Mouse (Mus musculus) heart, adult 2 months (tissue): ENCODE measurements around the gene Unk. TPM values are rescaled to one million over a fixed set of nuclear protein-coding genes. Genes with fewer than 3 reads are reported as not detected.
A peak's percentile ranks its signal among the peaks of the same experiment; 100 is the strongest.
"Not testable (repeated sequence)": the region's sequence is repeated elsewhere in the genome, so short reads cannot be mapped to it uniquely, and the experiment has no call there.

Source experiments
- DNase-seq, 2 experiments: peaks; one replicate each; pipeline ENCODE4 v3.0.0; 2021
- H3K27ac ChIP-seq: fragments of 200-600 bp; 2 replicates; pipeline ENCODE4 v1.8.1; 2022
- H3K27me3 ChIP-seq: fragments of 200-500 bp; 2 replicates; pipeline ENCODE4 v1.6.1; 2012; ENCODE audit warnings: mild to moderate bottlenecking, low read length, inconsistent platforms, mixed read lengths; ENCODE audit not compliant: control insufficient read depth, insufficient read depth
- H3K36me3 ChIP-seq: fragments of 200-500 bp; 2 replicates; pipeline ENCODE4 v1.6.1; 2012; ENCODE audit warnings: low read length, inconsistent platforms; ENCODE audit not compliant: control insufficient read depth, insufficient read depth
- H3K4me1 ChIP-seq: fragments of 200-500 bp; 2 replicates; pipeline ENCODE4 v1.6.1; 2011; ENCODE audit warnings: low read length; ENCODE audit not compliant: control insufficient read depth, insufficient read depth
- H3K4me3 ChIP-seq: fragments of 200-600 bp; 2 replicates; pipeline ENCODE4 v1.8.1; 2022
- H3K79me2 ChIP-seq: fragments of 200-500 bp; replicated peaks from 2 replicates; pipeline ENCODE4 v1.6.1; 2012; ENCODE audit warnings: mild to moderate bottlenecking, inconsistent platforms, low read length, moderate library complexity, mixed read lengths; ENCODE audit not compliant: control insufficient read depth, insufficient read depth
- H3K9ac ChIP-seq: fragments of 200-500 bp; 2 replicates; pipeline ENCODE4 v1.6.1; 2012; ENCODE audit warnings: low read depth, mild to moderate bottlenecking, control low read depth, inconsistent platforms, low read length, mixed read lengths
- CTCF ChIP-seq: fragments of 200-600 bp; IDR thresholded peaks from 2 replicates; pipeline ENCODE4 v1.8.1; 2022; ENCODE audit warnings: antibody characterized with exemption, mild to moderate bottlenecking, moderate library complexity
- EP300 ChIP-seq: fragments of 200-500 bp; IDR thresholded peaks from 2 replicates; pipeline ENCODE4 v1.6.1; 2011; ENCODE audit warnings: low read depth, low read length, control low read depth; ENCODE audit not compliant: insufficient read depth
- POLR2A ChIP-seq: fragments of 200-500 bp; IDR thresholded peaks from 2 replicates; pipeline ENCODE4 v1.6.1; 2011; ENCODE audit warnings: mild to moderate bottlenecking, low read depth, low read length, control low read depth; ENCODE audit not compliant: insufficient read depth
- WGBS: fragments of 180-500 bp; shearing (Covaris S2); methylation state at CpG from one replicate; pipeline ENCODE4 v1.1.7; 2018; 5-methylcytosine and 5-hydroxymethylcytosine counted together
- intact Hi-C: fragments of 180-260 bp; cut with DNase I; formaldehyde crosslinking; loops from one replicate; pipeline ENCODE4 v1.15.1; 2025
- polyA plus RNA-seq: library from polyadenylated mRNA; depleted of rRNA; stranded (reverse); fragments of >200 nt; gene quantifications from 2 replicates; pipeline ENCODE4 v1.2.3, GENCODE M21; 2012
- total RNA-seq, 2 experiments: library from RNA; stranded (reverse); gene quantifications; 2 replicates each; pipeline ENCODE4 v1.2.3; 2021

Gene Unk
- total and polyA plus RNA-seq, 3 experiments = 7.1 to 16.5 (median 7.9) TPM

DNA sequence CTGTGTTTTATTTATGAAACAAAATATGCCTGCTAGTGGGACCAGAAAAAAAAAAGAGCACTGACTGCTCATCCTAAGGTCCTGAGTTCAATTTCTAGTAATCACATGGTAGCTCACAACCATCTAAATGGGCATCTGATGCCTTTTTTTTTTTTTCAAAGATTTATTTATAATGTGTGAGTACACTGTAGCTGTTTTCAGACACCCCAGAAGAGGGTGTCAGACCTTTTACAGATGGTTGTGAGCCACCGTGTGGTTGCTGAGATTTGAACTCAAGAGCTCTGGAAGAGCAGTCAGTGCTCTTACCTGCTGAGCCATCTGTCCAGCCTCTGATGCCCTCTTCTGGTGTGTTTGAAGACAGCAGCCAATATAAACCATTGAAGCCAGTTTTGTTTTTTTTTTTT is 9.6 kb upstream of the Unk start:
- no peak overlapping the region for H3K9ac ChIP-seq
- peaks cover 2% of the 10 kb centered on the region for H3K4me1 ChIP-seq
- no peak overlapping the region for H3K4me3 ChIP-seq
- no peaks in the 10 kb centered on the region for H3K27me3 ChIP-seq
- 30% methylated on average over 1 of the region's 1 CpGs for WGBS
- H3K79me2 ChIP-seq = no peaks in the 10 kb centered on the region
- no peak overlapping the region for H3K27ac ChIP-seq
- peaks cover 15% of the 10 kb centered on the region for H3K36me3 ChIP-seq
- no peak for TF ChIP-seq POLR2A
- peak; percentile 43 for TF ChIP-seq CTCF
- intact Hi-C loops = no loop called here
- DNase-seq = no peak

DNA sequence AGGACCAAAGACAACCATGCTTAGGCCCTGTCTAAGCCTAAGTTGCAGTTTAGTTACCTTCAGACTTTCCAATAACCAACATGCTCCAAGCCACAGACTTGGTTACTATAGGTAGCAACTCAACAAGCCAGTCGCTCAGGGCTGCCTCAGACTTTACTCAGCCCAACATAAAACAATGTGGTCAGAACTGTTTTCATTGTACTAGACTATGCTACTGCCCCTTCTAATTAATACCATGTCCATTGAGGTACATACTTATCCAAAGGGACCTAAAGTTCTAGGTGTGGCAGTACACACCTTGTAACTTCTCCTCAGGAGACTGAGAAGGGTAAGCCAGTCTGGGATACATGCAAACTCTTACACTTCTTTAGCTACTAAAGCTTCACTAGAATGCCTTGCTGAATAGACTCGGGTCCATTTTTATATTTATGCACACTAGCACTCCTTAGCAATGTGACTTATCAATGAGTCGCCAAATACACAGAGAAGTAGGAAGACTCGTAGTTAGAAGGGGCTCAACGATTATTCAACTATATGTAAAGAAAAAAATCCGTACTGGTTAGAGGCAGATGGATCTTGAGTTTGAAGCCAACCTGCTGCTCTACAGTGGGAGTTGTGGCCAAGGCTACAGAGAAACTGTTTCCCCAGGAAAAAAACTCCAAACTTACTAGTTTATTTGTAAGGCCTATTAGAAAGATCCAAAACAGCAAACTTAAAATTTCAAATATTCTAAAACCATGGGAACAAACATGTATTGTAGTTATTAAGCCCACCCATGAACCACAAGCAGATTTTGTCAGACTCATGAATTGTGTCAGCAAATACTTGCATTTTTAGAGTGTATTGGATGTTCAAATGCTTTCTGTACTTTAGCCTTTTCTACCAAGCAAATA is 8.5 kb upstream of the Unk start:
- H3K36me3 ChIP-seq = peaks cover 15% of the 10 kb centered on the region
- H3K9ac ChIP-seq = no peak overlapping the region
- DNase-seq = no peak
- H3K4me3 ChIP-seq = no peak overlapping the region
- H3K4me1 ChIP-seq = peaks cover 2% of the 10 kb centered on the region
- WGBS = 66% methylated on average over 6 of the region's 6 CpGs
- H3K27ac ChIP-seq = no peak overlapping the region
- H3K79me2 ChIP-seq = no peaks in the 10 kb centered on the region
- no peaks in the 10 kb centered on the region for H3K27me3 ChIP-seq
- intact Hi-C loops = no loop called here
- TF ChIP-seq POLR2A (peak; percentile 49; the same call in 1 of the 2 replicates), CTCF (no peak)

DNA sequence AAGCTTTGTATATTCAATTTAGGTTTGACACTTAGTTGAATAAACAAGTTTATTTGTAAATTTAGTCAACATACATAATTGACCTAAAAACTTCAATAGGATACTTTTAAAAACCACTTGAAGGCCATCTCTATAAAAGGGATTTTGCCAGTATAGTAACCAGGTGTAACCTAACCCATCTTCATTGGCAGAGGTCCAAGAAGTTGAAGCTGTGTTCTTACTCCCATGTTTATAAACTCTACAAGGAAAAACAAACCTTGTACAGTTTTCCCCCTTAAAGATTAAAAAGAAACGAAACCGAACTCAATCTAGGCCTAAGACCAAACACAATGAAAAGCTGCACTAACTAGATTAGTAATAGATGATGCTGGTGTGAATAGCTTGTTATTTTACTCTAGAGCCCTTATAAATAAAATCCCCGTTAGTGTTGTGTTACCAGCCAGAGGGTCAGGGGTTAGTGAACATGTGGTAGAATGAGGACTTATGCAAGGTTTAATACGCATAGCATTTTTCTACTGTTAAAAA is 7.8 kb upstream of the Unk start:
- Histone ChIP-seq H3K79me2 (no peaks in the 10 kb centered on the region), H3K4me1 (peaks cover 2% of the 10 kb centered on the region), H3K36me3 (peaks cover 15% of the 10 kb centered on the region), H3K4me3 (peak overlapping the region; percentile 33), H3K9ac (no peak overlapping the region), H3K27ac (no peak overlapping the region), H3K27me3 (no peaks in the 10 kb centered on the region)
- TF ChIP-seq CTCF (no peak), EP300 (no peak), POLR2A (no peak)
- no peak for DNase-seq
- WGBS = 26% methylated on average over 4 of the region's 4 CpGs
- intact Hi-C loops = no loop called here

DNA sequence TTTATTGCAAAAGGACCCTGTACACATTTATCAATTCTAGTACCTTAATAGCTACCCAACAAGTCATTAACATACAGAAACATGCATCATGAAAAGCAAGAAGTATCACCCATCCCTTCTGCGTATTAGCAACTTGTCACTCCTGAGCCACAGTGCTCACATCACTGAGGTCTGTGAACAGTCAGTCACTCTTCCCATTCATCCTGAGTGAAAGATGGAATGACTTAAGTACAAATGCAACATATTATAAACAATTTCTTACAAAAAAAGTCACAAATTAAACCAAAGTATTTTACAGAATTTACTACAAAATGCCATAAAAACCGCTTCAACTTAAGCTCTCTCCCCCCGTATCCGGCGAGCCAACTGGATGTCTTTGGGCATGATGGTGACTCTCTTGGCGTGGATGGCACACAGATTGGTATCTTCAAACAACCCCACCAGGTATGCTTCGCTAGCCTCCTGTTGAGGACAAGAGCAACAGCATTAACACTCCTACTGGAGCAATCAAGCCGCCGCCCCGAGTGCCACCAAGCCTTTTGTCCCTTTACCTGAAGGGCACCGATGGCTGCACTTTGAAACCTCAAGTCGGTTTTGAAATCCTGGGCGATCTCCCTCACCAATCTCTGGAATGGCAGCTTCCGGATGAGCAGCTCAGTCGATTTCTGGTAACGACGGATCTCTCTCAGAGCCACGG is 6.9 kb upstream of the Unk start:
- Histone ChIP-seq H3K9ac (peak overlapping the region; percentile 96), H3K27ac (peak overlapping the region; percentile 99), H3K4me3 (peak overlapping the region; percentile 90), H3K36me3 (peaks cover 15% of the 10 kb centered on the region)
- under 1% methylated on average over 18 of the region's 18 CpGs for WGBS
- intact Hi-C loops, H3K4me1 ChIP-seq, H3K79me2 ChIP-seq, DNase-seq, H3K27me3 ChIP-seq: not testable (repeated sequence)

DNA sequence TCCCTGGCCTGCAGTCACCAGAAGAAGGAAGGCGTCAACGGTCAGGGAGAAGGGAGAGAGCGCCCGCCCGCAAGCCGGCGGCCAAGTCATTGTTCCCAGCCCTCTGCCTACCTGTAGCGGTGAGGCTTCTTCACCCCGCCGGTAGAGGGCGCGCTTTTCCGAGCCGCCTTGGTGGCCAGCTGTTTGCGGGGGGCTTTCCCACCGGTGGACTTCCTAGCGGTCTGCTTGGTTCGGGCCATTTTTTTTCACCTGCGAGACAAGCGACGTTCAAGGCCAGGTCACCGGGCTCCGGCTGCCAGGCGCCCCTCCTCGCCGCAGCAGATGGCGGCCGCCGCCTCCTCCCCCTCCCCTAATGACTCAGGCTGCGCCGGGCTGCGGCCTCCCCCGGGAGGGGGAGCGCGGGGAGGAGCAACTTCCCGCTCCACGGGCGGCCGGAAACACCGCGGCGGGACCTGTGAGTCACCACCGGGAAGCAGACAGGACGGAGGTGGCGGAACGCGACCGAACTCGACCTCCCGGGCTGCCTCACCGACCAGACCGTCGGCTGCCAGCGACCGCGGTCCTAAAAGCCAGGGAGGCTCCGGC is 6.3 kb upstream of the Unk start:
- H3K27ac ChIP-seq = peak overlapping the region; percentile 99
- H3K4me1 ChIP-seq = peaks cover 4% of the 10 kb centered on the region
- H3K27me3 ChIP-seq = no peaks in the 10 kb centered on the region
- H3K4me3 ChIP-seq = peak overlapping the region; percentile 90
- intact Hi-C loops = no loop called here
- peak overlapping the region; percentile 96 for H3K9ac ChIP-seq
- TF ChIP-seq POLR2A (no peak), CTCF (peak; percentile 95)
- no peaks in the 10 kb centered on the region for H3K79me2 ChIP-seq
- H3K36me3 ChIP-seq = peaks cover 15% of the 10 kb centered on the region
- peak; percentile 87 to 91 for DNase-seq
- under 1% methylated on average over 57 of the region's 57 CpGs for WGBS

DNA sequence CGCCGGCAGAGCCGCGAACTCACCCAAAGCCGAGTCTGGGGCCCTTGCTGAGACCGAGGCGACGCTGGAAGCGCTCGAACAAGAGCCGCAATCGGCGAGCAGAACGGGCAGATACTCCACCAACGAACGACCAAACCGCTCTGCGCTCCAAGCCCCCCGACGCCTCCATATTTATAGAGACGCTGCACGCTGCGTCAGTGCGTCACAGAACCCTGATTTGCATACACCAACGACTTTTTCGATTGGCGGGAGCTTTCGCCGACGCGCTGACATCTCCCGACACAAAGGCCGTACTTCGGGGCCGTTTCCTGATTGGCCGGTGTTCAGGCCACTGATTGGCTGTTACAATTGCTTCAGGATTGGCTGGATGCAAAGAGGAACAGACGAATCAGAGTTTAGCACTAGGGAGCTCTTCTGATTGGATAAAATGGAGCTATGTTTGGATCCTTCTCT is 5.7 kb upstream of the Unk start:
- Histone ChIP-seq H3K9ac (peak overlapping the region; percentile 96), H3K36me3 (peaks cover 15% of the 10 kb centered on the region), H3K27me3 (no peaks in the 10 kb centered on the region), H3K4me1 (peaks cover 4% of the 10 kb centered on the region), H3K27ac (peak overlapping the region; percentile 99), H3K79me2 (no peaks in the 10 kb centered on the region), H3K4me3 (peak overlapping the region; percentile 90)
- DNase-seq = peak; percentile 92 to 97
- WGBS = under 1% methylated on average over 37 of the region's 37 CpGs
- TF ChIP-seq POLR2A = peak; percentile 100
- TF ChIP-seq EP300 = peak; percentile 86; the same call in 1 of the 2 replicates
- no peak for TF ChIP-seq CTCF
- intact Hi-C loops = no loop called here
